Mouse (Mus musculus): Measurements from ENCODE around the gene Plekhm2.

Gene Plekhm2

GRCm38 (mm10) chr4:141664799-141665198 lies at the start of gene Plekhm2:
TSS of gene Plekhm2 (minus strand) at chr4:141664899.
- no peak for DNase-seq

- DNase-seq, result no peak
Observed at GRCm38 (mm10) chr4:141713598-141714142, 49.0 kb upstream of the Plekhm2 start.

GRCm38 (mm10) chr4:141711250-141711649 lies 46.6 kb upstream of the Plekhm2 start:
- no peak for DNase-seq

GRCm38 (mm10) chr4:141708971-141709370 lies 44.3 kb upstream of the Plekhm2 start:
- DNase-seq, result no peak

- DNase-seq, result no peak
Observed at GRCm38 (mm10) chr4:141708005-141708404, 43.3 kb upstream of the Plekhm2 start.

- no peak for DNase-seq
Observed at GRCm38 (mm10) chr4:141705331-141705730, 40.6 kb upstream of the Plekhm2 start.

- DNase-seq, result no peak
Observed at GRCm38 (mm10) chr4:141704625-141705024, 39.9 kb upstream of the Plekhm2 start.

GRCm38 (mm10) chr4:141694719-141695118 lies 30.0 kb upstream of the Plekhm2 start:
- DNase-seq, result no peak

- DNase-seq, result no peak
Observed at GRCm38 (mm10) chr4:141688505-141688904, 23.8 kb upstream of the Plekhm2 start.

GRCm38 (mm10) chr4:141686525-141686924 lies 21.8 kb upstream of the Plekhm2 start:
- no peak for DNase-seq

GRCm38 (mm10) chr4:141686093-141686492 lies 21.4 kb upstream of the Plekhm2 start:
- no peak for DNase-seq

GRCm38 (mm10) chr4:141685499-141685898 lies 20.8 kb upstream of the Plekhm2 start, which contains the start of gene Rsc1a1:
TSS of gene Rsc1a1 (minus strand) at chr4:141685599.
- DNase-seq, result no peak

GRCm38 (mm10) chr4:141682706-141683230 lies 18.1 kb upstream of the Plekhm2 start:
- DNase-seq, result no peak

- no peak for DNase-seq
Observed at GRCm38 (mm10) chr4:141681767-141682166, 17.1 kb upstream of the Plekhm2 start.

GRCm38 (mm10) chr4:141680892-141681291 lies 16.2 kb upstream of the Plekhm2 start:
- no peak for DNase-seq

- no peak for DNase-seq
Observed at GRCm38 (mm10) chr4:141679016-141679415, 14.3 kb upstream of the Plekhm2 start.

- no peak for DNase-seq
Observed at GRCm38 (mm10) chr4:141676462-141676979, 11.8 kb upstream of the Plekhm2 start.

- peak; percentile 44 to 52 for DNase-seq
Observed at GRCm38 (mm10) chr4:141672325-141672724, 7.6 kb upstream of the Plekhm2 start.

GRCm38 (mm10) chr4:141671389-141671788 lies 6.7 kb upstream of the Plekhm2 start:
- DNase-seq, result no peak

GRCm38 (mm10) chr4:141669898-141670712 lies 5.4 kb upstream of the Plekhm2 start:
- no peak for DNase-seq

GRCm38 (mm10) chr4:141664011-141664745 lies 521 bp downstream of the Plekhm2 start:
- DNase-seq, result peak; percentile 76 to 91

- DNase-seq, result peak; percentile 30 to 65
Observed at GRCm38 (mm10) chr4:141663122-141663931, 1.4 kb downstream of the Plekhm2 start.

Measured in kidney, postnatal 25 days (tissue).